Mouse (Mus musculus): ENCODE data around the gene Repin1.

Repin1 gene

GRCm38 (mm10) chr6:48626984-48627383 is 33.3 kb downstream of the Repin1 start:
- peak; percentile 34 for DNase-seq (ENCODE audit: low spot score)

GRCm38 (mm10) chr6:48627511-48627924 is 33.8 kb downstream of the Repin1 start:
- no peak for DNase-seq (ENCODE audit: low spot score)

GRCm38 (mm10) chr6:48628377-48628776 is 34.7 kb downstream of the Repin1 start:
- DNase-seq (ENCODE audit: low spot score): no peak

GRCm38 (mm10) chr6:48628808-48629660 is 35.4 kb downstream of the Repin1 start:
- no peak for DNase-seq (ENCODE audit: low spot score)

- no peak for DNase-seq (ENCODE audit: low spot score)
These were observed 36.0 kb downstream of the Repin1 start for GRCm38 (mm10) chr6:48629661-48630034.

GRCm38 (mm10) chr6:48630831-48631230 is 37.1 kb downstream of the Repin1 start:
- no peak for DNase-seq (ENCODE audit: low spot score)

GRCm38 (mm10) chr6:48635105-48635504 is 41.4 kb downstream of the Repin1 start:
- DNase-seq (ENCODE audit: low spot score): no peak

- no peak for DNase-seq (ENCODE audit: low spot score)
These were observed 42.8 kb downstream of the Repin1 start for GRCm38 (mm10) chr6:48636515-48636914.

- DNase-seq (ENCODE audit: low spot score): no peak
These were observed 44.3 kb downstream of the Repin1 start for GRCm38 (mm10) chr6:48637811-48638500.

GRCm38 (mm10) chr6:48638553-48638952 is 44.9 kb downstream of the Repin1 start:
- no peak for DNase-seq (ENCODE audit: low spot score)

- no peak for DNase-seq (ENCODE audit: low spot score)
These were observed 47.7 kb downstream of the Repin1 start for GRCm38 (mm10) chr6:48641391-48641790.

GRCm38 (mm10) chr6:48642764-48643292 is 49.1 kb downstream of the Repin1 start:
- DNase-seq (ENCODE audit: low spot score): peak; percentile 39

GRCm38 (mm10) chr6:48645660-48646308 is 52.1 kb downstream of the Repin1 start:
- DNase-seq (ENCODE audit: low spot score): peak; percentile 60

GRCm38 (mm10) chr6:48646309-48646690 is 52.6 kb downstream of the Repin1 start:
- DNase-seq (ENCODE audit: low spot score): no peak

GRCm38 (mm10) chr6:48646995-48647394 is 53.3 kb downstream of the Repin1 start, which contains the start of gene Gimap8:
TSS of gene Gimap8 (plus strand) at chr6:48647234.
- DNase-seq (ENCODE audit: low spot score): no peak

GRCm38 (mm10) chr6:48647611-48648010 is 53.9 kb downstream of the Repin1 start:
- DNase-seq (ENCODE audit: low spot score): no peak

Measured in ovary, postnatal 14 days (tissue).